Mouse (Mus musculus) liver, embryonic 14.5 days (tissue): ENCODE data around the gene Mrpl1.

Source experiments
- CTCF ChIP-seq: IDR thresholded peaks from 2 replicates; pipeline ENCODE4 v1.5.1; 2016; ENCODE audit warnings: antibody characterized with exemption, low read depth, control low read depth
- EP300 ChIP-seq: IDR thresholded peaks from 2 replicates; pipeline ENCODE4 v1.6.1; 2016; ENCODE audit warnings: antibody characterized with exemption, low read depth

GRCm38 (mm10) chr5:96222964-96223363 is 13.7 kb downstream of the Mrpl1 start:
- no peak for TF ChIP-seq CTCF
- no peak for TF ChIP-seq EP300
